In the genomic region with DNA sequence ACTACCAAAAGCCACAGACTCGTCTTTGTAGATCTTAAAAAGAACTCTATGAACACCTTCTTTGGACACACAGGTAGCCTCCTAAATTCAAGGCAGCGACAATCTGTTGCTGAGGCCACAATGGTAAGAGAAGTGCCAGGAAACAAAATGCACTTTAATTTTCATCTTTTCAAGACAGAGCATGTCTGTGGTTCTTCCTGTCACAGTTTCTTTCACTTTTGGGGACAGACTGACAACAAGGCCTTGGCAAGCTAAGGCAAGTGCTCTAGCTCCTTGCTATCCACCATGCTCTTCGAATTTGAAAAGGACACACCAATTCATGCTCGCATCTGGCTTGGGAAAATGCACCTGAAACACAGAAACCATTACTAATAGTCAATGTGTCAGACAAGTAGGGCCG, we compare ENCODE assay signal across 18 mouse cellular contexts. TPM values are rescaled to one million over a fixed set of nuclear protein-coding genes. Genes with fewer than 3 reads are reported as not detected.
DNase-seq lines count a peak whose midpoint lies in the region; ATAC-seq lines count a peak whose summit lies in the region.
"Had no signal": no experiment of that assay in that cellular context is flagged by ENCODE, and none has a peak within 500 bp of the region (broad histone marks: within the 10 kb centered on the region; RNA-seq: fewer than 3 reads in every experiment).

No protein-coding gene starts in this region.

- ATAC-seq in CD4-positive, CD25-positive, alpha-beta regulatory T cell, adult 4 months: peak; percentile 81
- ATAC-seq: forebrain, embryonic 13.5 days; forebrain, embryonic 15.5 days; forebrain, postnatal 0 days had no signal

- peak; percentile 17 for DNase-seq in CD4-positive helper T cell, adult 2 months (ENCODE audit: low read depth, low spot score)
- peak; percentile 26 for DNase-seq in induced T-regulatory cell, adult 2 months (ENCODE audit: low read depth)
- peak; percentile 45 for DNase-seq in naive thymus-derived CD4-positive, alpha-beta T cell, adult 2 months (ENCODE audit: low read depth)
- DNase-seq in liver: no peak
- DNase-seq in cerebellum, postnatal 25 days: no peak
- no peak for DNase-seq in frontal cortex, postnatal 36 days (ENCODE audit: low spot score in 2 of 2)
- DNase-seq: adrenal gland, adult 8-10 months; adrenal gland, postnatal 14 days; adrenal gland, postnatal 36 days; B cell, adult 2 months; cerebellum, adult 11-12 months; cerebellum, adult 2 months; cerebellum, adult 9-10 months; cerebellum, postnatal 10 days; forebrain, postnatal 0 days had no signal

RNA-seq across cellular contexts. Expression of gene Eef1akmt1, which starts 21.9 kb away (rescaled TPM):
- 100 to 1,000 TPM; 125 to 131 TPM for polyA plus RNA-seq in CD4-positive, CD25-positive, alpha-beta regulatory T cell, adult 4 months (2017; shearing (Covaris generic))

Comparison
In these comparisons a context has a peak if more than half of its experiments do, and no peak if none do; other contexts are left out.
1. DNase-seq: peak in CD4-positive helper T cell, adult 2 months (single experiment), induced T-regulatory cell, adult 2 months (single experiment) and naive thymus-derived CD4-positive, alpha-beta T cell, adult 2 months (single experiment); none in liver (single experiment), cerebellum, postnatal 25 days (0 of 2) and frontal cortex, postnatal 36 days (0 of 2).